Mouse (Mus musculus) heart, adult 2 months (tissue): ENCODE results near the gene D430041D05Rik.

Experiments
- CTCF ChIP-seq: fragments of 200-600 bp; IDR thresholded peaks from 2 replicates; pipeline ENCODE4 v1.8.1; 2022; ENCODE audit warnings: antibody characterized with exemption, mild to moderate bottlenecking, moderate library complexity
- EP300 ChIP-seq: fragments of 200-500 bp; IDR thresholded peaks from 2 replicates; pipeline ENCODE4 v1.6.1; 2011; ENCODE audit warnings: low read depth, low read length, control low read depth; ENCODE audit not compliant: insufficient read depth
- POLR2A ChIP-seq: fragments of 200-500 bp; IDR thresholded peaks from 2 replicates; pipeline ENCODE4 v1.6.1; 2011; ENCODE audit warnings: mild to moderate bottlenecking, low read depth, low read length, control low read depth; ENCODE audit not compliant: insufficient read depth

- no peak for TF ChIP-seq CTCF
- TF ChIP-seq POLR2A, result no peak
- TF ChIP-seq EP300, result no peak
Observed at GRCm38 (mm10) chr2:104147910-104148561, 262.8 kb downstream of the D430041D05Rik start.
